Mouse (Mus musculus): ENCODE results near the gene Srgn. TPM values are rescaled to one million over a fixed set of nuclear protein-coding genes. Genes with fewer than 3 reads are reported as not detected.

Gene Srgn
- polyA plus RNA-seq, 1 experiment, result 34.2 TPM

- WGBS, result 92% methylated on average over 8 of the region's 8 CpGs
- no peak overlapping the region for H3K4me3 ChIP-seq (ENCODE audit: insufficient read depth, low read depth, low read length)
- H3K36me3 ChIP-seq (ENCODE audit: control insufficient read depth, insufficient read depth, low read length), result no peaks in the 10 kb centered on the region
- H3K4me1 ChIP-seq (ENCODE audit: control insufficient read depth, insufficient read depth, low read length), result peaks cover 4% of the 10 kb centered on the region; the same call in 1 of the 2 replicates
- no peak for DNase-seq
- no peak overlapping the region; the same call in 1 of the 2 replicates for H3K27ac ChIP-seq (ENCODE audit: insufficient read depth, low read depth, low read length)
- TF ChIP-seq CTCF (conservative IDR thresholded peaks at IDR 0.05; ENCODE audit: insufficient read depth, insufficient read length, low read depth, low read length) (no peak), POLR2A (IDR thresholded peaks at IDR 0.05; ENCODE audit: low read depth, low read length) (no peak)
- no peaks in the 10 kb centered on the region for H3K27me3 ChIP-seq (replicated peaks; ENCODE audit: control insufficient read depth, insufficient read depth, low read length)
These were observed 15.7 kb upstream of the Srgn start for GRCm38 (mm10) chr10:62542928-62543327.

- Histone ChIP-seq H3K36me3 (ENCODE audit: control insufficient read depth, insufficient read depth, low read length) (no peaks in the 10 kb centered on the region), H3K27ac (ENCODE audit: insufficient read depth, low read depth, low read length) (no peak overlapping the region), H3K4me1 (ENCODE audit: control insufficient read depth, insufficient read depth, low read length) (peaks cover 4% of the 10 kb centered on the region; the same call in 1 of the 2 replicates), H3K4me3 (ENCODE audit: insufficient read depth, low read depth, low read length) (no peak overlapping the region), H3K27me3 (replicated peaks; ENCODE audit: control insufficient read depth, insufficient read depth, low read length) (no peaks in the 10 kb centered on the region)
- TF ChIP-seq POLR2A (IDR thresholded peaks at IDR 0.05; ENCODE audit: low read depth, low read length) (no peak), CTCF (conservative IDR thresholded peaks at IDR 0.05; ENCODE audit: insufficient read depth, insufficient read length, low read depth, low read length) (no peak)
- WGBS, result 90% methylated on average over 9 of the region's 12 CpGs
- no peak for DNase-seq
These were observed 15.3 kb upstream of the Srgn start for GRCm38 (mm10) chr10:62542507-62542906.

- WGBS, result 96% methylated on average over 12 of the region's 12 CpGs
- DNase-seq, result no peak
- no peak overlapping the region for H3K27ac ChIP-seq (ENCODE audit: insufficient read depth, low read depth, low read length)
- no peaks in the 10 kb centered on the region for H3K36me3 ChIP-seq (ENCODE audit: control insufficient read depth, insufficient read depth, low read length)
- H3K4me1 ChIP-seq (ENCODE audit: control insufficient read depth, insufficient read depth, low read length), result no peaks in the 10 kb centered on the region; the same call in 1 of the 2 replicates
- H3K4me3 ChIP-seq (ENCODE audit: insufficient read depth, low read depth, low read length), result no peak overlapping the region
- no peak for TF ChIP-seq CTCF (conservative IDR thresholded peaks at IDR 0.05; ENCODE audit: insufficient read depth, insufficient read length, low read depth, low read length)
- no peak for TF ChIP-seq POLR2A (IDR thresholded peaks at IDR 0.05; ENCODE audit: low read depth, low read length)
- H3K27me3 ChIP-seq (replicated peaks; ENCODE audit: control insufficient read depth, insufficient read depth, low read length), result no peaks in the 10 kb centered on the region
These were observed 14.2 kb upstream of the Srgn start for GRCm38 (mm10) chr10:62541499-62541898.

- Histone ChIP-seq H3K4me3 (ENCODE audit: insufficient read depth, low read depth, low read length) (no peak overlapping the region), H3K36me3 (ENCODE audit: control insufficient read depth, insufficient read depth, low read length) (no peaks in the 10 kb centered on the region), H3K27me3 (replicated peaks; ENCODE audit: control insufficient read depth, insufficient read depth, low read length) (no peaks in the 10 kb centered on the region), H3K27ac (ENCODE audit: insufficient read depth, low read depth, low read length) (no peak overlapping the region), H3K4me1 (ENCODE audit: control insufficient read depth, insufficient read depth, low read length) (no peaks in the 10 kb centered on the region)
- TF ChIP-seq POLR2A (IDR thresholded peaks at IDR 0.05; ENCODE audit: low read depth, low read length), result no peak
- TF ChIP-seq CTCF (conservative IDR thresholded peaks at IDR 0.05; ENCODE audit: insufficient read depth, insufficient read length, low read depth, low read length), result no peak
- no peak for DNase-seq
- 75% methylated on average over 3 of the region's 3 CpGs for WGBS
These were observed 13.5 kb upstream of the Srgn start for GRCm38 (mm10) chr10:62540800-62541199.

GRCm38 (mm10) chr10:62534509-62534908, 7.3 kb upstream of the Srgn start:
- TF ChIP-seq POLR2A (IDR thresholded peaks at IDR 0.05; ENCODE audit: low read depth, low read length), result no peak
- TF ChIP-seq CTCF (conservative IDR thresholded peaks at IDR 0.05; ENCODE audit: insufficient read depth, insufficient read length, low read depth, low read length), result no peak
- H3K27me3 ChIP-seq (replicated peaks; ENCODE audit: control insufficient read depth, insufficient read depth, low read length), result no peaks in the 10 kb centered on the region
- WGBS, result 77% methylated on average over 7 of the region's 7 CpGs
- no peaks in the 10 kb centered on the region for H3K4me1 ChIP-seq (ENCODE audit: control insufficient read depth, insufficient read depth, low read length)
- no peak overlapping the region for H3K4me3 ChIP-seq (ENCODE audit: insufficient read depth, low read depth, low read length)
- DNase-seq, result no peak
- no peaks in the 10 kb centered on the region for H3K36me3 ChIP-seq (ENCODE audit: control insufficient read depth, insufficient read depth, low read length)
- no peak overlapping the region for H3K27ac ChIP-seq (ENCODE audit: insufficient read depth, low read depth, low read length)

GRCm38 (mm10) chr10:62532832-62533231, 5.6 kb upstream of the Srgn start:
- Histone ChIP-seq H3K27ac (ENCODE audit: insufficient read depth, low read depth, low read length) (no peak overlapping the region), H3K4me3 (ENCODE audit: insufficient read depth, low read depth, low read length) (no peak overlapping the region), H3K27me3 (replicated peaks; ENCODE audit: control insufficient read depth, insufficient read depth, low read length) (no peaks in the 10 kb centered on the region), H3K4me1 (ENCODE audit: control insufficient read depth, insufficient read depth, low read length) (no peaks in the 10 kb centered on the region), H3K36me3 (ENCODE audit: control insufficient read depth, insufficient read depth, low read length) (no peaks in the 10 kb centered on the region)
- TF ChIP-seq CTCF (conservative IDR thresholded peaks at IDR 0.05; ENCODE audit: insufficient read depth, insufficient read length, low read depth, low read length), result no peak
- no peak for TF ChIP-seq POLR2A (IDR thresholded peaks at IDR 0.05; ENCODE audit: low read depth, low read length)
- DNase-seq, result no peak
- 36% methylated on average over 2 of the region's 2 CpGs for WGBS

GRCm38 (mm10) chr10:62530183-62530582, 2.9 kb upstream of the Srgn start:
- Histone ChIP-seq H3K4me1 (ENCODE audit: control insufficient read depth, insufficient read depth, low read length) (no peaks in the 10 kb centered on the region), H3K36me3 (ENCODE audit: control insufficient read depth, insufficient read depth, low read length) (no peaks in the 10 kb centered on the region), H3K4me3 (ENCODE audit: insufficient read depth, low read depth, low read length) (no peak overlapping the region), H3K27me3 (replicated peaks; ENCODE audit: control insufficient read depth, insufficient read depth, low read length) (no peaks in the 10 kb centered on the region), H3K27ac (ENCODE audit: insufficient read depth, low read depth, low read length) (peak overlapping the region; percentile 6; the same call in 1 of the 2 replicates)
- WGBS, result 59% methylated on average over 9 of the region's 9 CpGs
- peak; percentile 90 for DNase-seq
- TF ChIP-seq POLR2A (IDR thresholded peaks at IDR 0.05; ENCODE audit: low read depth, low read length), result no peak
- no peak for TF ChIP-seq CTCF (conservative IDR thresholded peaks at IDR 0.05; ENCODE audit: insufficient read depth, insufficient read length, low read depth, low read length)
